Mouse (Mus musculus) embryo, embryonic 10.5 days (tissue): ENCODE measurements at regions not wholly inside any gene's neighbourhood (a gene's known extent, or its start where the extent isn't known, plus 50 kb on each side); places are given as distances from the start of the nearest gene placed in this dataset.

Experiments used
- DNase-seq: peaks from one replicate; pipeline ENCODE4 v3.0.0-alpha.2; 2015; ENCODE audit warnings: low spot score

GRCm38 (mm10) chr10:99642201-99642827 lies 117.1 kb downstream of the Csl start:
- no peak for DNase-seq

- peak; percentile 52 for DNase-seq
These were observed 114.5 kb downstream of the Csl start for GRCm38 (mm10) chr10:99644981-99645380.

GRCm38 (mm10) chr10:99652011-99652410 lies 107.4 kb downstream of the Csl start:
- DNase-seq: no peak

- DNase-seq: no peak
These were observed 105.2 kb downstream of the Csl start for GRCm38 (mm10) chr10:99654284-99654683.

GRCm38 (mm10) chr10:99676557-99677098 lies 82.8 kb downstream of the Csl start:
- no peak for DNase-seq

GRCm38 (mm10) chr10:99678096-99678495 lies 81.4 kb downstream of the Csl start:
- DNase-seq: no peak

- DNase-seq: no peak
These were observed 79.6 kb downstream of the Csl start for GRCm38 (mm10) chr10:99679813-99680212.

GRCm38 (mm10) chr10:99681932-99682331 lies 77.5 kb downstream of the Csl start:
- no peak for DNase-seq

GRCm38 (mm10) chr10:99682350-99682749 lies 77.1 kb downstream of the Csl start:
- no peak for DNase-seq

- DNase-seq: no peak
These were observed 76.1 kb downstream of the Csl start for GRCm38 (mm10) chr10:99683310-99683709.

GRCm38 (mm10) chr10:99685911-99686310 lies 73.5 kb downstream of the Csl start:
- peak; percentile 58 for DNase-seq

- DNase-seq: no peak
These were observed 72.4 kb downstream of the Csl start for GRCm38 (mm10) chr10:99687011-99687410.

GRCm38 (mm10) chr10:99697696-99698095 lies 61.8 kb downstream of the Csl start:
- DNase-seq: no peak

GRCm38 (mm10) chr10:99699498-99699897 lies 60.0 kb downstream of the Csl start:
- DNase-seq: peak; percentile 52

GRCm38 (mm10) chr10:99700052-99700777 lies 59.2 kb downstream of the Csl start:
- no peak for DNase-seq
